ENCODE assay signal across 12 mouse cellular contexts in the genomic region with DNA sequence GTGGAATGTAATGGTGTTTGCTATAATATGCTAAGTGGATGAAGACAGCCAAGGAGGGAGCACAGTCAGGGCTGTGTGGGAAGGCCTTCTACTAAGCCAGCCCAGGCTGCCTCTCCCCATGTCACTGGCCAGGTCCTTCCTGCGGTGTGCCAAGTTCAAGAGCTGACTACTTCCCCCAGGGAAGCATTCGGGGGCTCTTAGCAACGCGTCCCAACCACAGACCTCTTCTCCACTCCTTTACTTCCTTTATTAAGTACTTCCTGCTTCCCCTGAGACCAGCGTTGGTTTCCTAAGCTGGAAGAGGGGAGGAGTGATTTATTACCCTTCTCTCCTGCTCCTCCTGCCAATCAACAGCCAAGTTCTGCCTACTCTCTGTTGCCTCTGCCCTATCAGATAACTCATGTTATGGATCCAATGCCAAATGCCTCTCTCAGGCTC.
DNase-seq lines count a peak whose midpoint lies in the region; ATAC-seq and TF ChIP-seq lines count a peak whose summit lies in the region.
"Had no signal": no experiment of that assay in that cellular context is flagged by ENCODE, and none has a peak within 500 bp of the region (broad histone marks: within the 10 kb centered on the region; RNA-seq: fewer than 3 reads in every experiment).

No protein-coding gene starts in this region.

- peak; percentile 37; the same call in 1 of the 2 replicates for ATAC-seq in hindbrain, embryonic 16.5 days
- ATAC-seq in hindbrain, embryonic 14.5 days (ENCODE audit: low FRiP score): no peak
- no peak for ATAC-seq in midbrain, postnatal 0 days (ENCODE audit: low FRiP score)
- ATAC-seq in midbrain, embryonic 13.5 days: no peak

- DNase-seq in hindbrain, embryonic 14.5 days (ENCODE audit: low spot score): no peak
- peak; percentile 24 for DNase-seq in midbrain, postnatal 0 days (ENCODE audit: low spot score)
- peak; percentile 13 for DNase-seq in lung, adult 2 months
- peak; percentile 50 for DNase-seq in telencephalon, adult 2 months (ENCODE audit: low read depth, low spot score)
- no peak for DNase-seq in layer of hippocampus, adult 18-20 months (ENCODE audit: low spot score in 2 of 2)
- DNase-seq in cerebellum, postnatal 4 days (ENCODE audit: low spot score in 2 of 2): no peak
- DNase-seq: liver, embryonic 13.5 days; spleen, adult 18-20 months had no signal

- no peak overlapping the region for H3K4me3 ChIP-seq in hindbrain, embryonic 16.5 days (ENCODE audit: low read length)
- no peak overlapping the region for H3K4me3 ChIP-seq in hindbrain, embryonic 14.5 days (replicated peaks; ENCODE audit: low read length)
- no peak overlapping the region for H3K4me3 ChIP-seq in midbrain, postnatal 0 days (ENCODE audit: low read depth, low read length)
- no peak overlapping the region for H3K4me3 ChIP-seq in midbrain, embryonic 13.5 days (replicated peaks)
- H3K4me3 ChIP-seq in lung, adult 2 months (replicated peaks; ENCODE audit: extremely low read depth, low read depth, low read length): no peak overlapping the region
- H3K4me3 ChIP-seq: embryonic facial prominence, embryonic 15.5 days; layer of hippocampus, adult 2 months; liver, embryonic 13.5 days had no signal

- TF ChIP-seq CTCF in midbrain, postnatal 0 days (IDR thresholded peaks at IDR 0.05): no peak
- TF ChIP-seq CTCF in lung, adult 2 months (IDR thresholded peaks at IDR 0.05; ENCODE audit: insufficient read depth, low read length): no peak

- no peak for TF ChIP-seq POLR2A in lung, adult 2 months (IDR thresholded peaks at IDR 0.05; ENCODE audit: borderline replicate concordance, extremely low read depth, low read depth, low read length)

- H3K9ac ChIP-seq in hindbrain, embryonic 16.5 days (ENCODE audit: low read depth, low read length): no peak overlapping the region
- no peak overlapping the region for H3K9ac ChIP-seq in hindbrain, embryonic 14.5 days
- H3K9ac ChIP-seq in midbrain, postnatal 0 days (replicated peaks; ENCODE audit: low read length, poor library complexity, severe bottlenecking): no peak overlapping the region
- no peak overlapping the region for H3K9ac ChIP-seq in midbrain, embryonic 13.5 days (replicated peaks)
- H3K9ac ChIP-seq: embryonic facial prominence, embryonic 15.5 days; liver, embryonic 13.5 days had no signal

- no peak overlapping the region for H3K4me2 ChIP-seq in hindbrain, embryonic 16.5 days (ENCODE audit: low read length)
- H3K4me2 ChIP-seq in hindbrain, embryonic 14.5 days (replicated peaks): no peak overlapping the region
- H3K4me2 ChIP-seq in midbrain, postnatal 0 days (ENCODE audit: low read depth, low read length, poor library complexity, severe bottlenecking): no peak overlapping the region
- H3K4me2 ChIP-seq in midbrain, embryonic 13.5 days (replicated peaks): no peak overlapping the region
- H3K4me2 ChIP-seq: embryonic facial prominence, embryonic 15.5 days; liver, embryonic 13.5 days had no signal

- no peaks in the 10 kb centered on the region for H3K27me3 ChIP-seq in hindbrain, embryonic 16.5 days (replicated peaks; ENCODE audit: control insufficient read depth, insufficient read depth, low read length)
- H3K27me3 ChIP-seq in hindbrain, embryonic 14.5 days (ENCODE audit: control insufficient read depth, insufficient read depth, low read length): no peaks in the 10 kb centered on the region
- H3K27me3 ChIP-seq in midbrain, postnatal 0 days (ENCODE audit: insufficient read depth, low read length): no peaks in the 10 kb centered on the region
- 0 out of 2 replicates have a peak, but pooled peaks cover 3% of the 10 kb centered on the region for H3K27me3 ChIP-seq in midbrain, embryonic 13.5 days
- H3K27me3 ChIP-seq: embryonic facial prominence, embryonic 15.5 days; liver, embryonic 13.5 days had no signal

- no peaks in the 10 kb centered on the region; the same call in 1 of the 2 replicates for H3K4me1 ChIP-seq in hindbrain, embryonic 16.5 days (ENCODE audit: control insufficient read depth, insufficient read depth, low read depth, low read length)
- H3K4me1 ChIP-seq in hindbrain, embryonic 14.5 days (replicated peaks; ENCODE audit: control insufficient read depth, insufficient read depth, low read length): peaks cover 10% of the 10 kb centered on the region; the same call in 1 of the 2 replicates
- no peaks in the 10 kb centered on the region for H3K4me1 ChIP-seq in midbrain, postnatal 0 days (ENCODE audit: insufficient read depth, low read length)
- H3K4me1 ChIP-seq in midbrain, embryonic 13.5 days (replicated peaks): peaks cover 22% of the 10 kb centered on the region
- H3K4me1 ChIP-seq in lung, adult 2 months (ENCODE audit: control insufficient read depth, insufficient read depth, low read length): 0 out of 2 replicates have a peak, but pooled peaks cover 2% of the 10 kb centered on the region
- H3K4me1 ChIP-seq: liver, embryonic 13.5 days had no signal

- WGBS in hindbrain, embryonic 16.5 days: 56% methylated on average over 5 of the region's 5 CpGs
- 66% methylated on average over 5 of the region's 5 CpGs for WGBS in hindbrain, embryonic 14.5 days
- WGBS in midbrain, postnatal 0 days: 74% methylated on average over 5 of the region's 5 CpGs
- WGBS in midbrain, embryonic 13.5 days: 74% methylated on average over 5 of the region's 5 CpGs
- 19% methylated on average over 5 of the region's 5 CpGs for WGBS in lung, adult 2 months

- no peak overlapping the region for H3K27ac ChIP-seq in hindbrain, embryonic 16.5 days (ENCODE audit: low read depth, low read length)
- no peak overlapping the region for H3K27ac ChIP-seq in hindbrain, embryonic 14.5 days
- no peak overlapping the region for H3K27ac ChIP-seq in midbrain, postnatal 0 days (ENCODE audit: low read depth, low read length)
- H3K27ac ChIP-seq in midbrain, embryonic 13.5 days: no peak overlapping the region
- H3K27ac ChIP-seq: embryonic facial prominence, embryonic 15.5 days; layer of hippocampus, adult 2 months; liver, embryonic 13.5 days had no signal

- H3K9me3 ChIP-seq in hindbrain, embryonic 16.5 days (ENCODE audit: control insufficient read depth, low read length): no peaks in the 10 kb centered on the region; the same call in 1 of the 2 replicates
- no peaks in the 10 kb centered on the region for H3K9me3 ChIP-seq in hindbrain, embryonic 14.5 days (ENCODE audit: control insufficient read depth, low read length)
- no peaks in the 10 kb centered on the region for H3K9me3 ChIP-seq in midbrain, postnatal 0 days (ENCODE audit: low read length)
- no peaks in the 10 kb centered on the region for H3K9me3 ChIP-seq in midbrain, embryonic 13.5 days
- H3K9me3 ChIP-seq: embryonic facial prominence, embryonic 15.5 days; liver, embryonic 13.5 days had no signal

- no peaks in the 10 kb centered on the region for H3K36me3 ChIP-seq in hindbrain, embryonic 16.5 days (ENCODE audit: control insufficient read depth, insufficient read depth, low read length)
- H3K36me3 ChIP-seq in hindbrain, embryonic 14.5 days (replicated peaks; ENCODE audit: control insufficient read depth, insufficient read depth): no peaks in the 10 kb centered on the region
- no peaks in the 10 kb centered on the region for H3K36me3 ChIP-seq in midbrain, postnatal 0 days (ENCODE audit: insufficient read depth, low read length)
- no peaks in the 10 kb centered on the region for H3K36me3 ChIP-seq in midbrain, embryonic 13.5 days
- H3K36me3 ChIP-seq: embryonic facial prominence, embryonic 15.5 days; liver, embryonic 13.5 days had no signal

Comparison
In these comparisons a context has a peak if more than half of its experiments do, and no peak if none do; other contexts are left out.
1. DNase-seq: peak in midbrain, postnatal 0 days (single experiment), lung, adult 2 months (single experiment) and telencephalon, adult 2 months (single experiment); none in hindbrain, embryonic 14.5 days (single experiment), layer of hippocampus, adult 18-20 months (0 of 2) and cerebellum, postnatal 4 days (0 of 2).